Mouse (Mus musculus): ENCODE data around the gene Plxnc1.

Gene Plxnc1

GRCm38 (mm10) chr10:94920526-94920925 is 24.1 kb downstream of the Plxnc1 start:
- DNase-seq (ENCODE audit: extremely low spot score) = no peak

- DNase-seq (ENCODE audit: extremely low spot score) = no peak
Measured at GRCm38 (mm10) chr10:94919960-94920359, 24.7 kb downstream of the Plxnc1 start.

- no peak for DNase-seq (ENCODE audit: extremely low spot score)
Measured at GRCm38 (mm10) chr10:94919552-94919951, 25.1 kb downstream of the Plxnc1 start.

DNA sequence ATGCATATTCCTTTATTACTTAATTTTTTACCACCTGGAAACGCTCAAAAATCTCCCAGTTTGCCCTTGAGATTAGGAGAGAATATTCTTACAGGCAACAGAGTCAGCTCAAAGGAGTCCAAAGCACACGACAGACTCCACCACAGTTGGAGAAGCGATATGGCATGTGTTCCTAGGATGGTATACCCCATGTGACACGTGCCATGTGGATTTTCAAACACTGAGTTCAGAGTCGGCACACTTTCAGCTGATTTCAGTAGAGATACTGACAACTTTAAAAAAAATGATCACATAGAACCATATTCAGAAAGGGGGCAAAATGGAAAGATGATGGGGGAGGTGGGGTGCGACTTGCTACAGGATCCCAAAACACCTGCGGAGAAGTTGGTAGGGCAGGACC is 26.0 kb downstream of the Plxnc1 start:
- DNase-seq (ENCODE audit: extremely low spot score) = no peak

DNA sequence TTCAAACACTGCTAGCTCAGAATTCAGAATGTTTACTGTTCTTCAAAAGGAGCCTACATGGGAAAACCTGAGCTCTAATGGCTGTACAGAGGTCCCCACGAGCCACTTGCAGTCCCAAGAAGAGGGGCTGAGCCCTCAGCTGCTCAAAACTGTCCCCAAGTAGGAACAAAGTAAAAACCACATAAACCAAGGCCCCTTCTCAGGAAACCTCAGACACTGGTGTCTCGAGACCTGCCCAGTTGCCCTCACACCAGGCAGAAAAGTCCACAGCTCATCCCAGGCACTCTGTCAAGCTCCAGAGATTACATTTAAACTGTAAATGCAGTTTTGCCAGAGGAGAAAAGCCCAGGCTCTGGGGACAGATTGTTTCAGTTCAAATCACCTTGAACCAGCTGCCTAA is 26.6 kb downstream of the Plxnc1 start:
- no peak for DNase-seq (ENCODE audit: extremely low spot score)

DNA sequence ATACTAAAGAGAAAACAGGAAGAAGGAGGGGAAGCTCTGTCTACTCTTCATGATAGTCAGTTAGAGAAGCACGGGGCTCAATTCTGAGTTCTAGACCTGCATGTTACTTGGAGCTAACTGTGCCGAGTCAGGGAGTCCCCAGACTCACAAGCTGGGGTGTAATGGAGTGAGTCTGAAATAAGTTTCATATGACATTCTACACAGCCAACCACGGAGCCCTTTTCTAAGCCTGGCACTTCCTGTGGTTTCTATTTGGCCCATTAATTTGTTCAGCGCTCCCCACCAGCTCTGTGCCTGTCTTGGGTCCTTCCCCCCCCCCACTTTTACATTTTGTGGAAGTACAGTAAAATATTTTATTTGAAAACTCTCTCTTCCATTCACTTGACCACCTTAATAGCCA is 27.3 kb downstream of the Plxnc1 start:
- DNase-seq (ENCODE audit: extremely low spot score) = no peak

- DNase-seq (ENCODE audit: extremely low spot score) = no peak
Measured at GRCm38 (mm10) chr10:94916610-94917009, 28.0 kb downstream of the Plxnc1 start.

GRCm38 (mm10) chr10:94915746-94916145 is 28.9 kb downstream of the Plxnc1 start:
- no peak for DNase-seq (ENCODE audit: extremely low spot score)

GRCm38 (mm10) chr10:94914081-94914480 is 30.6 kb downstream of the Plxnc1 start:
- DNase-seq (ENCODE audit: extremely low spot score) = no peak

DNA sequence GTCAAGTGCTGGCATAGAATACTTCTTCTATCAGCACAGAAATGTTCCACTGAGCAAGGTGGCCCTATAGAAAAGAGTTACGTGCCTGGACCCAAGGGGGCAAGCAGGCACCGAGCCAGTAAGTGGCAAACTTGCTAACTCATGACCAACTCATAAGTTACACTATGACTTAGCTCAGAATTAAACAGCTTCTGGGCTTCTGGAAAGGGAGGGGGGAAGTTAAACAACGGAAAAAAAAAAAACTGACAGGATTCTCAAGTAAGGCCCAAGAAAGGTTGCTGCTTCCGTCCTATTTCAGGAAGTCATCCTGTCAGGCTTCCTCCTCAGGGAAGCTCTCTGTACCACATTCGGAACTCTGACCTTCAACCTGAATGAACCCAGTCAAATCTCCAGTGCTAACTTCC is 31.3 kb downstream of the Plxnc1 start:
- DNase-seq (ENCODE audit: extremely low spot score) = no peak

- no peak for DNase-seq (ENCODE audit: extremely low spot score)
Measured at GRCm38 (mm10) chr10:94912551-94912950, 32.1 kb downstream of the Plxnc1 start.

DNA sequence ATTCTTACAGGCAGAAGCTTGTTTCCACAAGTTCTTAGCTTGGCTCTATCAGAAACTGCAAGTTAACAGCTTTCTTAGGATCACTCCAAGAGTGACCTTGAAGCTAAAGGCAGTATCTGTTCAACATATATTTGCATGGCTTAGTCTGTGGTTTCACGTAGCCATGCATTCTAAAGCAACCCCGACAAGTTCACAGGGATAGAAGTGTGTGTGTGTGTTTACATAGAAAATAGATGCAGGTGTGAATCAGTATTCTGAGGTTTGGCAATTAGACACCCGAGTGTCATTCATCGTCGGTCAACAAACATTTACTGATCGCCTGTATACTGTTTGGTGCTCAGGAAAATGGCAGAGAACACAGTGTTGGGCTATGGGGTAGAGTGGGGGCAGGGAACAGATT is 33.5 kb downstream of the Plxnc1 start:
- DNase-seq (ENCODE audit: extremely low spot score) = no peak

DNA sequence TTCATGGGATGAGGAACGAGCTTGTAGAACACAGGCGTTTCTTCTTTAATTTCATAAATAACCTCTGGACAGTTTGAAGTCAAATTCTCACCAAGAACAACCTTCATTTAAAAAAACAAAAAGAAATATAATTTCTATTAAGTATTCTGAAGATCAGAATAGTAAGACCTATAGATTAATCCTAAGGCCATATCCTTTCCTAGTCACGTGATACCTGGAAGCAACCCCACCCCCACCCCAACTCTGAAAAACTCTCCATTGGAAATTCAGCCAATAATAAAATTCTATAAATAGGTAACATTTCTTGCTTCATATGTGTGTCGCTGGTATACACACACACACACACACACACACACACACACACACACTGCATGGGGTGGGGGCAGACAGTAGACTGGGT is 34.1 kb downstream of the Plxnc1 start:
- DNase-seq (ENCODE audit: extremely low spot score) = no peak

GRCm38 (mm10) chr10:94909789-94910188 is 34.8 kb downstream of the Plxnc1 start:
- no peak for DNase-seq (ENCODE audit: extremely low spot score)

DNA sequence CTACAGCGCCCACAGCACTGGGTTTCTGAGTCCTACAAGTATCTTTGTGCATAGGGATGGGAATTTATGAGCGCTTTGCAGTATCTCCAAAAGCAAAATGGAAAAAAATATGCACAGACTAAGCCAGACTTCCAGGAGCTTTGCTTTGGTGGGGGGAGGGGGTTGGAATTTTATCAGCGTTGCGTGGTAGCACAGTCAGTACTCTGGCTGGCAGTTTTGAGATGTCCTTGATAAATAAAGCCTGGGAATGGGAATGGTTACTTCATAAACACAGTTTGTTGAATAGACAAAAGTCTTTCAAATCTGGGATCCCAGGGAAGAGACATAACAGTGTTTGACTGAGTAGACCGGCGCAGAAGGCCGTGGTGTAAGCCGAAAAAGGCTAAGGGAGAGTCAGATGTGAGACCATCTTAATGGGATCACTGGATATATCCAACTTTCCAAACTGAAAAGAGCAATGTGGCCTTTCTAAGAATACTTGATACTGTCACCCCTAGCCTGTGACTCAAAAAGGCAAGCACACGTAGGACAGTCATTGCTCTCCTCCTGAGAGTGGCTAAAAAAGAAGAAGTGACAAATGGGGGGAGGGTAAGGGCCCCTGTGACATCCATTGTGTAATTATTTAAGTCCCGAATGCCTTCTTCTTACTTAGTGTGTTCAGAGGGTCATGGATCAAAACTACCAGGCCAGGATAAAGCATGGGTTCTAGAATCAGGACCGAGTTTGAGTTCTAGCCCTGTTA is 35.5 kb downstream of the Plxnc1 start:
- no peak for DNase-seq (ENCODE audit: extremely low spot score)

DNA sequence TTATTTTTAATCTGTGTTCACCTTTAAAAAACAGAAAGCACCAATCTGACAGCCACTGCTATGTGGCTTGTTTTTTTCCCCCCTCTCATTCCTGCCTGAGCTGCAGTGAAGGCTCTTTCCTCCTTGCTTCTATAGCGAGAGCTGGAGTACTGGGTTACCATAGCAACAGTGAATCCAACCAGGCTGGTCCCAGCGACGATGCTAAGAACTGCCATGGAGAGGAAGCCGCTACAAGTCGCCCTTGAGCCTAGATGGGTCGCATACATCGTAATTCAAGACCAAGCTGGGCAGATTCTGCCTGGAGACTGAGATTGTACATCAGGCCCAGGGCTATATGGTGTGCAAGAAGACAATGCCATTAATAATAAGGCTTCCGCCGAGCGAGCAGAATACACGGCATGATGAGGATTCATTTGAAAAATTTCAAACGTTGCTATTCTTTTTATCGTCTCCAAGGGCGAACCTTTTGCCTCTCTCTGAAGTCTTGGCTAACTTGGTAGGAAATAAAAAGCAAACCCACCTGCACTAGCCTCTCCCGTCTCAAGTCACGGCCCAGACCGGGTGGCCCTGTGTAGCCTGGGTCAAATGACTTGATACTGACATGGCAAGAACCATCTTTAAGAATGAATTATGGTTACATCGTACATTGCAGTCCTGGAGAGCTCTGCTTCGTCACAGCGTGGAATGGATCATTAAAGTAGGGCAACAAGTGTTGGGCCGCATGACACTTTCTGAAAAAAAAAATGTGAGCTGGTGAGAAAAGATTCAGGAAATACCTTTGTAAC is 38.8 kb downstream of the Plxnc1 start:
- DNase-seq (ENCODE audit: extremely low spot score) = peak; percentile 45

- no peak for DNase-seq (ENCODE audit: extremely low spot score)
Measured at GRCm38 (mm10) chr10:94905219-94905618, 39.4 kb downstream of the Plxnc1 start.

DNA sequence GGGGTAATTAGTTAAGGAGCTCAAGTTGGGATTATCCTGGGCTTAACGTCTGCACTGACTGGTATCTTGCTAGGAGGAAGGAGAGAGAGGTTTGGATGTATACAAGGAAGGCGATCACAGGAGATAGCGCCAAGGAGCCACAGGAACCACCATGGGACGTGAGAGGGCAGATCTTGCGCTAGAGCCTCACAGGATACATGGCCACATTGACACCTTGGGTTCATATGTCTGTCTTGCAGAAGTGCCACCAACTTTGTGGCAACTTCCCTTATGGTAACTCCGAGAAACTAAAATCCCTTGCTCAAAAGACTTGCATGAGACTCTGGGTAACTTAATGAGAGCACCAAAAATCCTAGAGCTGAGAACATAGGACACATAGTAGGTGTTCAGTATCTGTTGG is 47.7 kb downstream of the Plxnc1 start:
- no peak for DNase-seq (ENCODE audit: extremely low spot score)

DNA sequence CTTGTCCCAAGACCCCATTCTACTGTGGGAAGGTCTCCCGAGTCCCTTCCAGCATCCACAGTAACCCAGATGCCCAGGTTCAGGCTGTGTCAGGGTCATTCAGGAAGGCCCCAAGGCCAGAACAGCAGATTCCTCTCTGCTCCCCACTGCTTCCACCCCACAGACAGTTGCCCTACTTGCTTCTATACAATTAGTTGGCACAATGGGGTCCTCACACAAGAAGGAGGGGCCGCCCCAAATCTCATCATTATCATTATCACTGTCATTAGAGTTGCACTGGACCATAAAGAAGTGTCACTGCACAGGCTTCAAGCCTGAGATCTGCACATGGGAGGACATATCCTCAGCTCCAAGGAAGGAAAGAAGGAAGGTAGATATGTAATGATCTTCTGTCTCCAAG is 48.3 kb downstream of the Plxnc1 start:
- no peak for DNase-seq (ENCODE audit: extremely low spot score)

GRCm38 (mm10) chr10:94895876-94896275 is 48.8 kb downstream of the Plxnc1 start:
- no peak for DNase-seq (ENCODE audit: extremely low spot score)

- no peak for DNase-seq (ENCODE audit: extremely low spot score)
Measured at GRCm38 (mm10) chr10:94889735-94890134, 54.9 kb downstream of the Plxnc1 start.

GRCm38 (mm10) chr10:94883216-94883615 is 61.4 kb downstream of the Plxnc1 start:
- DNase-seq (ENCODE audit: extremely low spot score) = no peak

DNA sequence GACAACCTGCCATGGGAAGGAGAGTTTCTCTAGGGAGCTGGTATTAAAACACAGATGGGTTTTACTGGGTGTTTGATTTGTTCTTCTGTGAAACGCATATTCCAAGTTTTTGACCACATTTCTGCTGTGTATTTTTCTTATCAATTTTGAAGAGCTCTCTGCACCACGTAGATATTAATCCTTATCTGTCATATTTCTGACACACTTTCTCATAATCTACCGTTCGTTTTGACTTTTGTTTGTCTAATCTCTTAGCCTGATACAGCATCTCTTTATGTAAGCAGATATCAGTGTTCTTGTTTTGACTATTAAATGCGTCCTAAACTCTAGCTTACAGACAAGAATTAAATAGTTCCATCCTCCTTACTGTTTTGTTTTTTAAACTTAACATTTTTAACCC is 73.1 kb downstream of the Plxnc1 start:
- no peak for DNase-seq (ENCODE audit: extremely low spot score)

All from embryo, embryonic 9.5 days (tissue).